Mouse (Mus musculus): ENCODE measurements around the gene Efcab2. TPM values are rescaled to one million over a fixed set of nuclear protein-coding genes. Genes with fewer than 3 reads are reported as not detected.
A peak's percentile ranks its signal among the peaks of the same experiment; 100 is the strongest.

The Efcab2 gene
- total and polyA plus RNA-seq, 2 experiments from 2014 or later, result 7.0 to 8.6 TPM

DNA sequence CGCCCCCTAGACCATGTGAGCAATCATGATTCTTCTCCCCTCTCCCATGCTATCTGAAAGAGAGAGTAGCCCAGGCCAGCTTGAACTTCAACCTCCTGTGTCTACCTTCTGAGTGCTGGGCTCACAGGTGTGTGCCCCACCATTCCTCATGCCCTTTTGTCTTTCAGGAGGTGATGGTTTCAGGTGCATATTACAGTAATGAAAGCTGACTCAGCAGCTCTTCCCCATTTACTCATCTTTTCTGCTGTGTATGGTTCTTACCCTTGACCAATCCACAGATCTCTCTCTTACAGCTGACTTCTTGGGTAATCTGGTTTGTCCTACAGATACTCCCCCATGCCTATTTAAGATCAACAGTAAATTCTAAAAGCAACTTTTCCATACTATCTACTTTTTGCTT lies 26.7 kb upstream of the Efcab2 start:
- Histone ChIP-seq H3K4me1 (ENCODE audit: insufficient read depth) (no peaks in the 10 kb centered on the region), H3K36me3 (ENCODE audit: insufficient read depth) (no peaks in the 10 kb centered on the region), H3K9me3 (ENCODE audit: low read length) (no peaks in the 10 kb centered on the region), H3K9ac (no peak overlapping the region), H3K4me3 (ENCODE audit: low read depth, low read length) (no peak overlapping the region), H3K27ac (ENCODE audit: low read depth, low read length) (no peak overlapping the region), H3K4me2 (ENCODE audit: low read depth) (no peak overlapping the region), H3K27me3 (ENCODE audit: insufficient read depth, low read length) (no peaks in the 10 kb centered on the region)
- ATAC-seq (no peak), DNase-seq (no peak)
- TF ChIP-seq CTCF (IDR thresholded peaks at IDR 0.05; ENCODE audit: low read depth), result no peak
- 89% methylated on average over 1 of the region's 1 CpGs for WGBS

DNA sequence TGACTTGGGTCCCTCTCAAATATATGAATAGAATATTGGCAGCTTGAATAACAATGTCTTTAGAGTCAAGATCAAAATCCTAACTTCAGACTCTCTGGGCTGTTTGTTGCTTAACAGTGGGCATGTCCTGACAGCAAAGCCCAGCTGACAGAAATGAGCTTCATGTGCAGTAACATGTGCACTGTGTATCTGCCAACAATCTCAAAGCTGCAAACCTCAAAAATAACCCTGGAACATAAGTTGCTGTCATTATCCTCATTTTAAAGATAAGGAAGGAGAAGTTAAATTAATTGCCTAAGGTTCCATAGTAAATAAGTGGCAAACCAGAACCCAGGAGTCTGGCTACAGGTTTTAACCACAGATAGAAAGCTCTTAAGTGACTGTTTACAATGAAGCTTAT lies 23.7 kb upstream of the Efcab2 start:
- H3K27me3 ChIP-seq (ENCODE audit: insufficient read depth, low read length), result no peaks in the 10 kb centered on the region
- no peak for TF ChIP-seq CTCF (IDR thresholded peaks at IDR 0.05; ENCODE audit: low read depth)
- H3K9me3 ChIP-seq (ENCODE audit: low read length), result no peaks in the 10 kb centered on the region
- no peak for DNase-seq
- no peaks in the 10 kb centered on the region for H3K4me1 ChIP-seq (ENCODE audit: insufficient read depth)
- no peak overlapping the region for H3K4me2 ChIP-seq (ENCODE audit: low read depth)
- no peak overlapping the region for H3K9ac ChIP-seq
- H3K27ac ChIP-seq (ENCODE audit: low read depth, low read length), result no peak overlapping the region
- H3K36me3 ChIP-seq (ENCODE audit: insufficient read depth), result no peaks in the 10 kb centered on the region
- no peak for ATAC-seq
- no peak overlapping the region for H3K4me3 ChIP-seq (ENCODE audit: low read depth, low read length)

DNA sequence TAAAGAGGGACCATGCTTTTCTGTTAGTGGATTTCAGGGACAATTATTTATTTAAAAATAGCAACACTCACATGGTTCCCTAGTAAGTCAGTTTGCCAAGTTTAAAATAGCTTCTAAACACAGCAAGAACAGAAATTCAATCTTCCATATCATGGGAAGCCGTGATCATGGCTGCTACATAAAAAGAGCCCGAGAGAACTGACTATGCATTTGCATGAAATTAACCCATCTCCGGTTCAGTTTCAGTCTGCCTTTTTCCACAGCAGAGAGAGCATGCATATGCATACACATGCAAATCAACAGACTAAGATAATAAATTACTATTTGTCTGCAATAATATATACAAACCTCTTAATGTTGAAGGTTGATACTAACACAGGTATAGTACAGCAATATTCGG lies 17.1 kb upstream of the Efcab2 start:
- DNase-seq (no peak), ATAC-seq (peak; percentile 60)
- no peak for TF ChIP-seq CTCF (IDR thresholded peaks at IDR 0.05; ENCODE audit: low read depth)
- Histone ChIP-seq H3K4me3 (ENCODE audit: low read depth, low read length) (no peak overlapping the region), H3K4me2 (ENCODE audit: low read depth) (no peak overlapping the region), H3K27me3 (ENCODE audit: insufficient read depth, low read length) (no peaks in the 10 kb centered on the region), H3K27ac (ENCODE audit: low read depth, low read length) (no peak overlapping the region), H3K4me1 (ENCODE audit: insufficient read depth) (no peaks in the 10 kb centered on the region), H3K9ac (no peak overlapping the region), H3K9me3 (ENCODE audit: low read length) (no peaks in the 10 kb centered on the region), H3K36me3 (ENCODE audit: insufficient read depth) (no peaks in the 10 kb centered on the region)
- 46% methylated on average over 4 of the region's 4 CpGs for WGBS

DNA sequence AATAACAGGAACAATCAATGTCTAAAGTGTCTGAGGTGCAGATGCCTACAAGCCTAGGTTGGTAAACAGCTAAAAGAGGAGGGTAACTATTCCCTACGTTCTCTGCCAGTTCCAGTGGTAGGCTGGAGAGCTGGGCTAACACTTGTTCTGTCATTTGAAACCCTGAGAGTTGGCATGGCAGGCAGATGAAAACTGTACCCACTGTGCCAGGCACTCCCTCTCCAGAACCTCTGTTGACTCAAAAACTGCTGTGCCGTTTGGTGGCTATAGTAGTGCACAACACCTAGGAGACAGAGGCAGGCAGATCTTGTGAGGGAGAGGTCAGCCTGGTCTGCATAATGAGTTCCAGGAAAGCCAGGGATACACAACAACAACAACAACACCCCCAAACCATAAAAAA lies 16.5 kb upstream of the Efcab2 start:
- WGBS, result 50% methylated on average over 2 of the region's 2 CpGs
- Histone ChIP-seq H3K27ac (ENCODE audit: low read depth, low read length) (no peak overlapping the region), H3K27me3 (ENCODE audit: insufficient read depth, low read length) (no peaks in the 10 kb centered on the region), H3K9me3 (ENCODE audit: low read length) (no peaks in the 10 kb centered on the region), H3K4me1 (ENCODE audit: insufficient read depth) (no peaks in the 10 kb centered on the region), H3K36me3 (ENCODE audit: insufficient read depth) (no peaks in the 10 kb centered on the region), H3K9ac (no peak overlapping the region), H3K4me2 (ENCODE audit: low read depth) (no peak overlapping the region), H3K4me3 (ENCODE audit: low read depth, low read length) (no peak overlapping the region)
- no peak for TF ChIP-seq CTCF (IDR thresholded peaks at IDR 0.05; ENCODE audit: low read depth)
- ATAC-seq (no peak), DNase-seq (no peak)

DNA sequence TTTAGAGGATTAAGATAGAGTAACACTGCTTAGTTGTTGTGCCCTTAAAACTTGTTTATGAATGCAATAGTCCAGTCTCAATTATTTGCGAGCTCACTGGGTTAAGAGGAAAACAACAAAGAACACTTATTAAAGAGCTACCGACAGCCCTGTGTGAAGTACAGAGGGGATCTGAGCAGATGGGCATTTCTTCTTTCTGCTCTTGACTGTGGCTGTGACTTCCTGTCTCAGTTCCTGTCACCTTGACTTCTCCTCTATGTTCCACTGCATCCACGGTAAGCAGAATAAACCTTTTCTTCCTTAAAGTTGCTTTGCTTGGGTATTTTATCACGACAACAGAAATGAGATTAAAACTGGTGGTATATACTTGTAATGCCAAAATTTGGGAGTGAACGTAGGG lies 12.9 kb upstream of the Efcab2 start:
- no peak for TF ChIP-seq CTCF (IDR thresholded peaks at IDR 0.05; ENCODE audit: low read depth)
- ATAC-seq, result no peak
- no peak overlapping the region for H3K4me2 ChIP-seq (ENCODE audit: low read depth)

DNA sequence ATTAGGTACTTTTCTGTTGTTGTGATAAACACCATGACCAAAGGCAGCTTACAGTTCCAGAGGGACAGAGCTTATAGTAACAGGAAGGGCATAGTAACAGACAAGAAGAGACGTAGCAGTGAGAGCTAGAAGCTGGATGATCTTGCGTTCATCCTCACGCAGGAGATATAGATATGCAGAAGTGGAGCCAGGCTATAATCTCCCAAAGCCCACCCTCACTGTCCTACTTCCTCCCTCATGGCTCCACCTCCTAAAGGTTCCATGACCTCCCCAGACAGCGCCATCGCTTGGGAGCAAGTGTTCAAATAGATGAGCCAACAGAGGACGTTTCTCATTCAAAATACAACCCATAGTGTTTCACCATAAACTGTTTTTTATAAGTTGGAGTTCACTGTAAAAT lies 10.8 kb upstream of the Efcab2 start:
- no peak for ATAC-seq

More for the DNA sequence above, 12.9 kb upstream of the Efcab2 start:
- Histone ChIP-seq H3K4me3 (ENCODE audit: low read depth, low read length) (no peak overlapping the region), H3K4me1 (ENCODE audit: insufficient read depth) (no peaks in the 10 kb centered on the region), H3K9me3 (ENCODE audit: low read length) (no peaks in the 10 kb centered on the region), H3K9ac (no peak overlapping the region), H3K36me3 (ENCODE audit: insufficient read depth) (no peaks in the 10 kb centered on the region), H3K27ac (ENCODE audit: low read depth, low read length) (no peak overlapping the region), H3K27me3 (ENCODE audit: insufficient read depth, low read length) (no peaks in the 10 kb centered on the region)
- DNase-seq, result no peak
- whole genome bisulfite sequencing, result 67% methylated on average over 5 of the region's 5 CpGs

DNA sequence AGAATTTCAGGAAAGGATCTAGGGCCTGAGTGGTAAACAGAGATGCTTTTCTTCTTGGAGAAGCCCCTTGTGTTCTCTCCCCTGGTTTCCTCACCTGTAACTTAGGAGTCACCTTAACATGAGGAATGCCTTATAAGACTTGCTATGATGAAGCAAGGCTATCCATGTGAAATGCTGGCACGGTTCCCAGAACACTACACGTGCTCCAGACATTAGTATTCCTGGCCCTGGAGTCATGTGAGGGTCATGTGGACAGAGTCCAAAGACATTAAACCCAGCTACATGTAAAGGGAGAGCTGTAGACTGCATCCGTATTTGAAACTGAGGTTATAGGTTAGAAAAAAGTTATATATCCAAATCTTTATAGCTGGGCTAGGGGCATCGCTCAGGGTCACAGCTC lies 9.5 kb upstream of the Efcab2 start:
- H3K4me3 ChIP-seq (ENCODE audit: low read depth, low read length), result no peak overlapping the region
- no peaks in the 10 kb centered on the region for H3K36me3 ChIP-seq (ENCODE audit: insufficient read depth)
- no peak overlapping the region for H3K4me2 ChIP-seq (ENCODE audit: low read depth)
- ATAC-seq, result no peak
- TF ChIP-seq CTCF (IDR thresholded peaks at IDR 0.05; ENCODE audit: low read depth), result no peak
- no peaks in the 10 kb centered on the region for H3K4me1 ChIP-seq (ENCODE audit: insufficient read depth)
- no peaks in the 10 kb centered on the region for H3K9me3 ChIP-seq (ENCODE audit: low read length)
- H3K9ac ChIP-seq, result no peak overlapping the region
- WGBS, result 68% methylated on average over 4 of the region's 4 CpGs
- no peak for DNase-seq
- no peaks in the 10 kb centered on the region for H3K27me3 ChIP-seq (ENCODE audit: insufficient read depth, low read length)
- no peak overlapping the region for H3K27ac ChIP-seq (ENCODE audit: low read depth, low read length)

More for the DNA sequence above, 10.8 kb upstream of the Efcab2 start:
- Histone ChIP-seq H3K36me3 (ENCODE audit: insufficient read depth) (no peaks in the 10 kb centered on the region), H3K27ac (ENCODE audit: low read depth, low read length) (no peak overlapping the region), H3K4me2 (ENCODE audit: low read depth) (no peak overlapping the region), H3K9ac (no peak overlapping the region), H3K4me1 (ENCODE audit: insufficient read depth) (no peaks in the 10 kb centered on the region), H3K9me3 (ENCODE audit: low read length) (no peaks in the 10 kb centered on the region), H3K27me3 (ENCODE audit: insufficient read depth, low read length) (no peaks in the 10 kb centered on the region), H3K4me3 (ENCODE audit: low read depth, low read length) (no peak overlapping the region)
- 93% methylated on average over 6 of the region's 6 CpGs for WGBS
- DNase-seq, result no peak
- TF ChIP-seq CTCF (IDR thresholded peaks at IDR 0.05; ENCODE audit: low read depth), result no peak

DNA sequence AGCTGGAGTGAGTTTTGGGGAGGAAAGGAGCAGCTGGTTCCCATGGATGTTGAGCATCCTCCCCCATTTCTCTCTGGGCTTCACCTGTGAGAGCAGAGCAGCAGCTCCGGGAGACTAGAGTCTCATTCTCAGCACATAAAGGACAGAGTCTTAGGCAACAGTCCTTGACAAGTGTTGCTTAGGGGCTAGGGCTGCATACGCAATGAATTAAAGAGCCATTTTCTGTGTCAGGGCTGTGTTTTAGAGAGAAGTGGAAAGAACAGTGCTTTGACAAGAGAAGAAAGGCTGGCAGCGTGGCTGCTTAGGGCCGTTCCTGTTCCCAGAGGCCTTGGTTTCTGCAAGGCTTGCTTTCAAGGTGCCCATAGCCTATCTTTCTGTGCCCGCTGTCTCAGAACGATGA lies 6.0 kb upstream of the Efcab2 start:
- ATAC-seq, result peak; percentile 50
- DNase-seq, result no peak
- Histone ChIP-seq H3K4me3 (ENCODE audit: low read depth, low read length) (no peak overlapping the region), H3K27me3 (ENCODE audit: insufficient read depth, low read length) (no peaks in the 10 kb centered on the region), H3K4me1 (ENCODE audit: insufficient read depth) (no peaks in the 10 kb centered on the region), H3K4me2 (ENCODE audit: low read depth) (no peak overlapping the region), H3K9me3 (ENCODE audit: low read length) (no peaks in the 10 kb centered on the region), H3K9ac (no peak overlapping the region), H3K36me3 (ENCODE audit: insufficient read depth) (no peaks in the 10 kb centered on the region), H3K27ac (ENCODE audit: low read depth, low read length) (peak overlapping the region; percentile 57; the same call in 1 of the 2 replicates)
- no peak for TF ChIP-seq CTCF (IDR thresholded peaks at IDR 0.05; ENCODE audit: low read depth)
- 38% methylated on average over 6 of the region's 6 CpGs for WGBS

Data from forebrain, postnatal 0 days (tissue).